20 mouse cellular contexts compared by ENCODE assay signal in the genomic region with DNA sequence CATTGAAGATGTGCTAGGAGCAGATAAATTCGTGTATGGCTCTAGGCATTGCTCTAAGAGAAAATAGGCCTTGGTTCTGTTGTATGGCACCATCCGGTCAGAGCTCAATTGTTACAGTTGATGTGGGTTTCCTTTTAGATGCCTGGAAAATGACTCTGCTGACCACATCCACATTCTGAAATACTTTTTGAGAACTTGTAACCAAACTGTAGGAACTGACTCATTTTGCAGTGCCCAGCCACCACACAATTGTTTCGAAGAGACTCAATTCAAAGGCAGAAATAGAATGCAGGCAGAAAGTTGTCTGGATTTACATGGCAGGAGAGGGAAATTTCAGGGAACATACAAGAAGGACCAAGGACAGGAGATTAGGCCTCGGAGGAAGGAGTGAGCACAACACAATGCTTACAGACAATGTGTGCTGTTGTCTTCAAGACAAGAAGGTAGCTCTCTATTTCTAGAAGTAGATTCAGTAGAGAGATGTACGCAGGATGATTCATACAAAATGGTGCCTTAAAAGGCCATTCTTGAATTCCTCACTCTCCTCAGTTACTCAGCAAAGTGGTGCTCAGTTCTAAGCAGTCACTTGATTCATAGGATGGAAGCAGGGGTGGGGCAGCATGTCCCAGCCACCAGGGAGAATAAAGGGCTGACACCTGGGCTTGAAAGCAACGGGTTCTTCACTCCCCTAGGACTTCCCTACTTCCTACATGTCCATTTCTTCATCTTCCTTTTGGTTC.
A peak's percentile ranks its signal among the peaks of the same experiment; 100 is the strongest.
DNase-seq lines count a peak whose midpoint lies in the region; ATAC-seq and TF ChIP-seq lines count a peak whose summit lies in the region.
"Had no signal": no experiment of that assay in that cellular context is flagged by ENCODE, and none has a peak within 500 bp of the region (broad histone marks: within the 10 kb centered on the region; RNA-seq: fewer than 3 reads in every experiment).

No protein-coding gene starts in this region.

- in situ Hi-C loops in Patski (cut with MboI; ENCODE audit: low pct_unique_long_range_greater_than_20kb): loop anchor here (25.0 kb wide), 1 partner anchor 995 kb away; the partner anchor contains the start of gene Kdm6a

- CTCF ChIA-PET in Patski (lab: Charles Lee): interaction anchor here (1.2 kb wide), 1 partner anchor 9 kb away, joined by 5 read pairs; no protein-coding TSS in a partner anchor

- POLR2A ChIA-PET in Patski (lab: Charles Lee): no interaction called here

- no peaks in the 10 kb centered on the region for H3K27me3 ChIP-seq in Patski
- H3K27me3 ChIP-seq: heart, embryonic 15.5 days; hindbrain, embryonic 15.5 days had no signal

- DNase-seq in 416B (ENCODE audit: low read depth): peak; percentile 94
- DNase-seq in Patski (ENCODE audit: low read depth, low spot score): no peak
- DNase-seq in gastrocnemius, postnatal 10 days: no peak
- no peak for DNase-seq in adrenal gland, postnatal 10 days
- no peak for DNase-seq in ovary, postnatal 10 days (ENCODE audit: low spot score)
- DNase-seq: cerebellum, adult 2 months; forebrain, postnatal 0 days; gastrocnemius, postnatal 25 days; heart, postnatal 4 days; kidney, adult 9 months; kidney, postnatal 14 days; liver, postnatal 0 days; midbrain, embryonic 14.5 days; right cerebral cortex, postnatal 14 days had no signal

- TF ChIP-seq CTCF in Patski (IDR thresholded peaks at IDR 0.05): no peak

- ATAC-seq in Patski: peak; percentile 94
- ATAC-seq in granulocyte monocyte progenitor cell, adult 5-6 weeks (replicated peaks; ENCODE audit: poor library complexity, severe bottlenecking): peak; percentile 84
- peak; percentile 66 for ATAC-seq in monocyte, adult 5-6 weeks (replicated peaks; ENCODE audit: insufficient number of reproducible peaks, low FRiP score, low TSS enrichment, poor library complexity, severe bottlenecking)
- no peak for ATAC-seq in cerebellum, adult (ENCODE audit: insufficient number of reproducible peaks, low FRiP score, low TSS enrichment)
- ATAC-seq: forebrain, postnatal 0 days; liver, postnatal 0 days; lung, postnatal 0 days had no signal
